Mouse (Mus musculus): ENCODE data around the gene Hoxa11. TPM values are rescaled to one million over a fixed set of nuclear protein-coding genes. Genes with fewer than 3 reads are reported as not detected.

Hoxa11 gene
- polyA plus RNA-seq, 1 experiment from 2014 or later, result 66.3 TPM

MicroRNAs encoded within 50 kb of the gene (microRNA counts, 519-probe panel; counts per million panel counts)
- microRNA mmu-miR-196b, result 6,526 counts per million, percentile 96 among the panel's probes with 10 or more counts

Small RNAs within 50 kb of the gene (microRNA-seq; reads per million reads assigned to microRNA genes)
- gene Mir196b, result 72,279 reads per million, percentile 99 among the genes with 10 or more reads in this experiment

Other genes starting within 250 kb of the Hoxa11 start
- gene Skap2, start 233.3 kb downstream of the Hoxa11 start, polyA plus RNA-seq (2014; fragmentation: Nextera tagmentation; extraction: Ambion mirVana), result 15.3 and 20.3 TPM in 2 replicates
- gene Hoxa1, start 87.5 kb downstream of the Hoxa11 start, polyA plus RNA-seq (2014; fragmentation: Nextera tagmentation; extraction: Ambion mirVana), result 0.99 and 1.1 TPM in 2 replicates
- gene Hoxa2, start 81.0 kb downstream of the Hoxa11 start, polyA plus RNA-seq (2014; fragmentation: Nextera tagmentation; extraction: Ambion mirVana), result 2.8 and 3.0 TPM in 2 replicates
- gene 5730596B20Rik, start 68.3 kb downstream of the Hoxa11 start, polyA plus RNA-seq (2014; fragmentation: Nextera tagmentation; extraction: Ambion mirVana), result 0.99 and 1.4 TPM in 2 replicates
- gene Hoxa4, start 54.1 kb downstream of the Hoxa11 start, polyA plus RNA-seq (2014; fragmentation: Nextera tagmentation; extraction: Ambion mirVana), result 1.0 and 1.3 TPM in 2 replicates
- 11.0 and 11.3 TPM in 2 replicates for gene Hoxa5, start 41.2 kb downstream of the Hoxa11 start, polyA plus RNA-seq (2014; fragmentation: Nextera tagmentation; extraction: Ambion mirVana)
- 3.5 and 4.6 TPM in 2 replicates for gene Hoxa6, start 37.1 kb downstream of the Hoxa11 start, polyA plus RNA-seq (2014; fragmentation: Nextera tagmentation; extraction: Ambion mirVana)
- gene Hoxa3, start 32.5 kb downstream of the Hoxa11 start, polyA plus RNA-seq (2014; fragmentation: Nextera tagmentation; extraction: Ambion mirVana), result 5.6 and 6.2 TPM in 2 replicates
- 1.1 and 1.3 TPM in 2 replicates for gene Gm28308, start 32.5 kb downstream of the Hoxa11 start, polyA plus RNA-seq (2014; fragmentation: Nextera tagmentation; extraction: Ambion mirVana)
- 14.7 and 16.2 TPM in 2 replicates for gene Hoxa7, start 24.0 kb downstream of the Hoxa11 start, polyA plus RNA-seq (2014; fragmentation: Nextera tagmentation; extraction: Ambion mirVana)
- 86.7 and 90.5 TPM in 2 replicates for gene Hoxa9, start 14.7 kb downstream of the Hoxa11 start, polyA plus RNA-seq (2014; fragmentation: Nextera tagmentation; extraction: Ambion mirVana)
- 274 and 278 TPM in 2 replicates for gene Hoxa10, start 5.0 kb downstream of the Hoxa11 start, polyA plus RNA-seq (2014; fragmentation: Nextera tagmentation; extraction: Ambion mirVana)
- gene Hoxa13, start 15.1 kb upstream of the Hoxa11 start, polyA plus RNA-seq (2014; fragmentation: Nextera tagmentation; extraction: Ambion mirVana), result 25.1 and 29.7 TPM in 2 replicates
- gene Evx1, start 67.7 kb upstream of the Hoxa11 start, polyA plus RNA-seq (2014; fragmentation: Nextera tagmentation; extraction: Ambion mirVana), result 3.8 and 5.1 TPM in 2 replicates

Measured in limb, embryonic 11.5 days (tissue).